Mouse (Mus musculus) G1E (cell line): ENCODE results near the gene Psmb7. TPM values are rescaled to one million over a fixed set of nuclear protein-coding genes. Genes with fewer than 3 reads are reported as not detected.

ENCODE experiments used
- ATAC-seq: 2 replicates; pipeline ENCODE4 v1.8.0; 2016; ENCODE audit warnings: mild to moderate bottlenecking; ENCODE audit not compliant: insufficient number of reproducible peaks, poor library complexity, low FRiP score, severe bottlenecking; ENCODE audit errors: extremely low read depth
- DNase-seq: peaks from one replicate; pipeline ENCODE4 v3.0.0; 2012; ENCODE audit warnings: low spot score
- H3K27me3 ChIP-seq: 2 replicates; pipeline ENCODE4 v1.6.1; 2012; ENCODE audit warnings: mild to moderate bottlenecking, low read length, inconsistent platforms; ENCODE audit not compliant: insufficient read depth
- H3K36me3 ChIP-seq: replicated peaks from 2 replicates; pipeline ENCODE3; 2012; ENCODE audit warnings: mild to moderate bottlenecking, inconsistent platforms
- H3K4me1 ChIP-seq: 2 replicates; pipeline ENCODE4 v1.6.1; 2012; ENCODE audit warnings: low read depth, low read length, inconsistent platforms, mixed read lengths; ENCODE audit not compliant: insufficient read depth
- H3K4me3 ChIP-seq: 2 replicates; pipeline ENCODE4 v1.5.1; 2012; ENCODE audit warnings: low read depth, mild to moderate bottlenecking, inconsistent platforms, low read length, moderate library complexity, mixed read lengths
- H3K9me3 ChIP-seq: replicated peaks from 2 replicates; pipeline ENCODE4 v1.6.1; 2012; ENCODE audit warnings: inconsistent platforms
- CTCF ChIP-seq: IDR thresholded peaks from 2 replicates; pipeline ENCODE4 v1.5.1; 2012; ENCODE audit warnings: low read depth, low read length, inconsistent platforms, mixed read lengths
- GATA1 ChIP-seq: IDR thresholded peaks from 2 replicates; pipeline ENCODE4 v1.6.1; 2012; ENCODE audit warnings: borderline replicate concordance, low read length, inconsistent platforms, mixed read lengths
- GATA2 ChIP-seq: IDR thresholded peaks from 2 replicates; pipeline ENCODE4 v1.6.1; 2012; ENCODE audit warnings: low read depth, low read length, inconsistent platforms, borderline replicate concordance
- POLR2AphosphoS5 ChIP-seq: IDR thresholded peaks from 2 replicates; pipeline ENCODE4 v1.6.1; 2012; ENCODE audit warnings: low read depth, low read length, inconsistent platforms; ENCODE audit not compliant: insufficient replicate concordance
- TAL1 ChIP-seq: conservative IDR thresholded peaks from 2 replicates; pipeline ENCODE4 v1.6.1; 2012; ENCODE audit warnings: low read depth, low read length, inconsistent platforms, mixed read lengths
- polyA plus RNA-seq: library from polyadenylated mRNA; stranded (reverse); fragments of >175 nt; gene quantifications from 2 replicates; pipeline ENCODE4 v1.2.3, GENCODE M21; 2012
- total RNA-seq, 2 experiments: library from RNA; stranded (forward) in 1 of 2; stranded (reverse) in 1 of 2; fragments of 200-1000 nt in 1 of 2; fragments of >200 nt in 1 of 2; fragmentation: Nextera tagmentation in 1 of 2; gene quantifications; 2 replicates each; pipeline ENCODE4 v1.2.3; 2014 to 2017

Gene Psmb7
- total and polyA plus RNA-seq, 3 experiments, result 15.2 to 261 (median 114) TPM

DNA sequence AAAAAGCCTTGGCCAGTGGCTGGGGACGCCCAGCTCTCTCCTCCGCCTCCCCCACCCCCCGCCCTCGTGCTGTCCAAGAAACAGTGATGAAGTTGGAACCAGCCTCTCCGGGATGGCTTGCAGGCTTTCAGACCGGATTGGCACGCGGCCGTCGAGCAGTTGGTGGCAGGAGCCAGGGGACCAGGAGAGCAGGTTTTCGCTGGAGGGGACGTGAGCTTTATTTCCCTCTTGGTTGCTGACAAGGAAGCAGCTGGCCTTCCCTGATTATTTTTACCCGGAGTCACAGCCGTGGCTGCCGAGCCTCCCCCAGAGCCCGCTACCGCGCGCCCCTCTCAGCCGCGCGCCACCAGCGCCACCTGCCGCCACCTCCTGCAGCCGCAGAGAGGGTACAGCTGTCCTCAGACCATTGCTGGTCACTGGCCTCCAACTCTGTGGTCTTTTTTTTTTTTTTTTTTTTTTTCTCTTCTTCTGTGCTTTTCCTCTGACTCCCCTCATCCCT is 14.5 kb upstream of the Psmb7 start:
- Histone ChIP-seq H3K4me1 (peaks cover 24% of the 10 kb centered on the region), H3K36me3 (no peaks in the 10 kb centered on the region), H3K27me3 (peaks cover 60% of the 10 kb centered on the region), H3K4me3 (peak overlapping the region; percentile 63; the same call in 1 of the 2 replicates), H3K9me3 (no peaks in the 10 kb centered on the region)
- DNase-seq (peak; percentile 69), ATAC-seq (peak; percentile 49; the same call in 1 of the 2 replicates)
- TF ChIP-seq GATA1 (no peak), CTCF (peak; percentile 66; the same call in 1 of the 2 replicates), TAL1 (no peak)

DNA sequence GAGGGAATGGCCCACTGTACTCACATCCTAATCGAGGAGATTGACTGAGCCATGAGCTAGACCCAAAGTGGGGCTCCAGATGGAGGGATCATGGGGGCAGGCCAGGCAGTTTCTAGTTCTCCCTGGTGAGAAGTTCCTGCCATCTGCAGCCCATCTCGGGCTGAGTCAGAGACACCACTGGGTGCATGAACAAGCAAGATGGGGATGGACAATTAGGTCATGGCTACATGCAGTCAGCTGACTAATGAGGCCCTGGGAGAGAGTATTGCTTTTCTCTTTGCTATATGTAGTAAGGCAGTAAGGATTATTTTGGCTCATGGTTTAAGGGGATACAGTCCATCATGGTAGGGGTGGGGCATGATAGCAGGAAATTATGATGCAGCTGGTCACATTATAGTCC is 9.8 kb upstream of the Psmb7 start:
- no peak for DNase-seq
- Histone ChIP-seq H3K4me3 (no peak overlapping the region), H3K36me3 (no peaks in the 10 kb centered on the region), H3K27me3 (peaks cover 71% of the 10 kb centered on the region), H3K4me1 (peaks cover 15% of the 10 kb centered on the region), H3K9me3 (0 out of 2 replicates have a peak, but pooled peaks cover under 1% of the 10 kb centered on the region)
- TF ChIP-seq GATA2 (no peak), GATA1 (no peak), POLR2AphosphoS5 (no peak), TAL1 (no peak), CTCF (no peak)
- no peak for ATAC-seq

DNA sequence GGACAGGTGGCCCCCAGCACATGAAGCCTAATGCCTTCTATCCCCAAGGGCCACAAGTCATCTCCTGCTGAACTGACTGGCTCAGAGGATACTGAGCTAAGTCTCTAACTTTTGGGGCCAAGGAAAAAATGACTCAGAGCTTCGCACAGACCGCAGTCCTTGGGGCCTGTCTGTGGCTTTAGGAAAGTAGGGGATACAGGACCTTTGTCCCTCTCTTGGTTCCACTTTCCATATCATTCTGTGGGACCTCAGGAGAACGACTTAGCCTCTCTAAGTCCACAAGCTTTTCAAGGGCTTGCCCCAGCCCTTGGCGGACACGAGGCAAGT is 9.4 kb upstream of the Psmb7 start:
- H3K9me3 ChIP-seq, result peaks cover 5% of the 10 kb centered on the region
- TF ChIP-seq TAL1, result no peak
- TF ChIP-seq POLR2AphosphoS5, result no peak
- TF ChIP-seq CTCF, result no peak
- no peak for TF ChIP-seq GATA1
- TF ChIP-seq GATA2, result no peak
- H3K4me1 ChIP-seq, result peaks cover 11% of the 10 kb centered on the region
- H3K27me3 ChIP-seq, result peaks cover 69% of the 10 kb centered on the region
- DNase-seq (no peak), ATAC-seq (no peak)
- no peaks in the 10 kb centered on the region for H3K36me3 ChIP-seq
- H3K4me3 ChIP-seq, result no peak overlapping the region

DNA sequence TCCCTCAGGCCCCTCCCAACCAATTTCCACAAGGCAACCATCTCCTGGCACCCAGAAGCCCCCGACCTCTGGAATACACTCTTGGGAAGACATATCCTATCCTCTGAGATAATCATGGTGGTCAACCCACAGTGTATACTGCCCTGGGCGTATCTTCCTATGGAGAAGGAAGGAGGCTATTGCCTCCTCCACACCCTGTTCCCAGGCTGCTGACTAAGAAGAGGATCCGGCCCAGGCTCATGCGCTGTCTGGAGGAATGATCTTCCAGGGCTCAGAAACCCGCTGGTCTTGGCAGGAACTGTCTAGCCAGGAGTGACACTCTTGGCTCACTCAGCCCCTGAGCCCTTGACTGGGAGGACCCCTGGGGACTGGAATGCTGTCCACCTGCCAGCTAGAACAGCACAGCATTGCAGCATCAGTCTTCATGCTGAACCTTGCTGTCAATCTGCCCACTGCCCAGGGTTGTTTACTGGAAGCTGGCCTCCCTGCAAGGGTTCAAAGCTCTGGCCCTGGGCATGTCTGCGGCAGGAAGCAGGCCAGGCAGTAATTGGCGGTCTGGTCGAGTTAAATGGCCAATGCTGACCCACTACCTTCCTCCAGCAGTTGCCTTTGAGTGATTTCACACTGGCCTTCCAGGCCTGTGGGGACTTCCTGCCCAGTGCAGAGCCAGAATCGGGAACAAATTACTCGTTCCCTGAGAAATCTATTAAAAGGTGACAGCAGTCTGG is 8.8 kb upstream of the Psmb7 start:
- TF ChIP-seq POLR2AphosphoS5 (no peak), TAL1 (no peak), GATA1 (no peak), GATA2 (no peak)
- peaks cover 7% of the 10 kb centered on the region; the same call in 1 of the 2 replicates for H3K4me1 ChIP-seq

DNA sequence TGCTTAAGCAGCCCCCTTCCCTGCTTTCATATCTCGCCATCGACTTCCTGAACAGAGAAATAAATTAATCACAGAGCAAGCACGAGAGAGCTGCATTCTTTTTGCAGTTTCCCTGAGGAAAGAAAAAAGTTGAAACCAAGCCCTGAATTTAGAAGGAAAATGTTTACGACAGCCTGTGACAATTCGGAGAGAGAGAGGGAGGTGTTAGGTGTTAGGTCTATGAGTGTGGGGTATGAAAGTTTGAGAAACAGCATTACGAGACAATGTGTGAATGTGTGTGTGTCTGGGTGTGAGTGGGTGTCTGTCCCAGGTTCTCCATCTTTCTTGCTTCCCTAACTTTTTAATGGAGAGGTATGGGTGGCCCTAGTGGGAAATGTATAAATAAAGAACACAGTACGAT is 8.2 kb upstream of the Psmb7 start:
- Histone ChIP-seq H3K4me1 (peaks cover 7% of the 10 kb centered on the region; the same call in 1 of the 2 replicates), H3K36me3 (no peaks in the 10 kb centered on the region), H3K4me3 (no peak overlapping the region), H3K9me3 (peaks cover 6% of the 10 kb centered on the region), H3K27me3 (peaks cover 63% of the 10 kb centered on the region)
- DNase-seq (no peak), ATAC-seq (no peak)
- no peak for TF ChIP-seq CTCF
- TF ChIP-seq GATA1, result no peak
- TF ChIP-seq TAL1, result no peak
- TF ChIP-seq GATA2, result no peak
- no peak for TF ChIP-seq POLR2AphosphoS5

More for the DNA sequence above, 8.8 kb upstream of the Psmb7 start:
- H3K27me3 ChIP-seq, result peaks cover 65% of the 10 kb centered on the region
- no peak overlapping the region for H3K4me3 ChIP-seq
- DNase-seq (no peak), ATAC-seq (no peak)
- H3K9me3 ChIP-seq, result peaks cover 6% of the 10 kb centered on the region
- no peaks in the 10 kb centered on the region for H3K36me3 ChIP-seq

DNA sequence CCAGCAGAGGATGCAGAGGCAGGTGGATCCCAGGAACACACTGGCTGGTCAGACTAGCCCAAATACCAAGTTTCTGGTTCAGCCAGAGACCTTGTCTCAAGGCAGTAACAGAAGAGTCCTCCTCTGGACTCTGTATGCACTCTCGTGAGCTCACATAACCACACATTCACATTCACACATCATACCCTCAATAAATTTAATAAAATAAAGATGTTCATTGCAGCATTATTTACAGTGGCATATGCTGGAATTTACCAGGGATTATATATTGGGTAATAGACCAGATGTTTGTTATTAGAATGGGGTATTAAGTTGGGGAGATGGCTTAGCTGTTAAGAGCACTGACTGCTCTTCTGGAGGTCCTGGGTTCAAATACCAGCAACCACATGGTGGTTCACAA is 6.5 kb upstream of the Psmb7 start:
- Histone ChIP-seq H3K36me3 (no peaks in the 10 kb centered on the region), H3K4me3 (no peak overlapping the region), H3K4me1 (peaks cover 7% of the 10 kb centered on the region; the same call in 1 of the 2 replicates), H3K9me3 (peaks cover 6% of the 10 kb centered on the region), H3K27me3 (peaks cover 51% of the 10 kb centered on the region)
- TF ChIP-seq GATA2 (no peak), CTCF (no peak), POLR2AphosphoS5 (no peak), GATA1 (no peak), TAL1 (no peak)
- no peak for DNase-seq
- ATAC-seq, result no peak
